Mouse (Mus musculus): ENCODE data around the gene Ormdl3. TPM values are rescaled to one million over a fixed set of nuclear protein-coding genes. Genes with fewer than 3 reads are reported as not detected.
A peak's percentile ranks its signal among the peaks of the same experiment; 100 is the strongest.

The Ormdl3 gene
- total RNA-seq, 4 experiments from 2014 or later: 43.6 to 47.0 (median 45.1) TPM

DNA sequence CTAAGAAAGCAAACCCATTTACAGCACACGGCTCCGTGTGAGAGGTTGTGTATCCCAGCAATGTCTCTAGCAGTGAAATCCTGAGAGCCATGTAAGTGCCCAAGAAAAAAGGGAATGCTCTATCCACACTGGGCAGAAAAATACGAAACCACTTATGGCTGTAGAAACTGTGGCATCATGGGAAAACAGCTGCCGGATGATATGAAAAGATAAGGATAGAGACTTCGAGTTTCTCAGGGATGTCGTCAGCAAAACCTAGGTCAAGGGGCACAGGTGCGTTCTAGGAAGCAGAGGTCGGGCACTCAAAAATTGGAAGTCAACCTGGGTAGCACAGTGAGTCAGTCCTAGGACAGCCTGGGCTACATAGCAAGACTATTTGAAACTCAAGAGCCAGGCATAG is 2.1 kb upstream of the Ormdl3 start:
- DNase-seq (ENCODE audit: low spot score in 2 of 2): no peak

DNA sequence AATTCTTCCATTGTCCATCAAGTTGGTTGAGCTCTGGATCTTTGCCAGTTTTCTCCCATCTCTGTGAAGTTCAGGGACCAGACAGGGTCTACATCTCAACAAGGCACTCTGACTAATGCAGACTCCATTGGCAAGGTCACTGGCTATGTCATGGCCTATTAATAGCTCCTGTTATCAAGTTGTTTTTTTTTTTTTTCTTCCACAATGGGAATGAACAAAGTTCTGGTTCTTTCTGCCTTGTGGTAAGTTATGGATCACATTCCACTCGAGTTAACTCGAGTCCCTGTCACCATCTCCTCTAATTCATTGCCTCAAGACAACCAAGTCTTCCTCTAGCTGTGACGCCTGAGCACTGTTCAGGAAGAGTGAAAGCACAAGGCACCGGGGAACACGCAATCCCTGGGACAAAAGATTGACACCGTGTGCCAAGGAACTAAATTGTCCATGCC is 1.7 kb upstream of the Ormdl3 start:
- no peak for DNase-seq (ENCODE audit: low spot score in 2 of 2)

DNA sequence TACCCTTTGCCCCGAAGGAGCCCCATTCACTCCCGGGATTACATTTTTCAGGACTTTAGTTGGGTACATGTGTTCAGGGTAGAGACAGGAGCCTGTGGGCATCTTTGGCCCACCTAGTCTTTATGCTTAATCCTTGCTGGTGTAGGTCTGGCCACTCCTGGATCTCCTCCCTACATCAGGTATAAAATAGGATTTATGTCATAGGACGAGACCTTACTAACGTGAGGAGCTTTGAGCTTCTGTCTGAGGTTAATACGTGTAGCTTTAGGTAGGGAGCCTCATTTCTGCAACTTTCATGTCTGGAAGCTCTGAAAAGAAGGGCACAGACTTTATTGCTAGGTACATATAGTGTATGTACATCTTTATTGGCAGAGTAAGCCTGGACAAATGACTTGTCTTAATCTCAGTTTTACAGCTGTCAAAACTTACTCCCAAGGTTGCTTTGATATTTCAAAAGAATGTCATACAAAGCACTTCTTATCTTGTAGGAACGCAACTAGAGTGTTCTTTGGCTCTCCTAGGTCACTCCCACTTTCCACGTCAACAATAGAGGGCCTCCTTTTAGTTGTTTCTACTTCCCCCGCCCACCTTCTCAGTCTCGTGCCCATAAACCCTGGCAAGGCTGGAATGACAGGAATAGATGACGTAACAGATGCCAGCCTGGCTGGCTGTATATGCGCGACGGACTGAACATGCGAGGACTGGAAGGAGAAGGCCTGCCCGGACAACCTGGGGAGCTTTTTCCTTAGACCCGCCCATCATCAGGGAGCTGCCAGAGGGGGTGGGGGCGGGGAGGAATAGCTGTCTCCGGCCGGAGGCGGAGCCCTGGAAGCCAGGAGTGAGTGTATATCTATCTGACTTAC is 747 bp upstream of the Ormdl3 start:
- peak; percentile 13 to 33 for DNase-seq (ENCODE audit: low spot score in 2 of 2)

DNA sequence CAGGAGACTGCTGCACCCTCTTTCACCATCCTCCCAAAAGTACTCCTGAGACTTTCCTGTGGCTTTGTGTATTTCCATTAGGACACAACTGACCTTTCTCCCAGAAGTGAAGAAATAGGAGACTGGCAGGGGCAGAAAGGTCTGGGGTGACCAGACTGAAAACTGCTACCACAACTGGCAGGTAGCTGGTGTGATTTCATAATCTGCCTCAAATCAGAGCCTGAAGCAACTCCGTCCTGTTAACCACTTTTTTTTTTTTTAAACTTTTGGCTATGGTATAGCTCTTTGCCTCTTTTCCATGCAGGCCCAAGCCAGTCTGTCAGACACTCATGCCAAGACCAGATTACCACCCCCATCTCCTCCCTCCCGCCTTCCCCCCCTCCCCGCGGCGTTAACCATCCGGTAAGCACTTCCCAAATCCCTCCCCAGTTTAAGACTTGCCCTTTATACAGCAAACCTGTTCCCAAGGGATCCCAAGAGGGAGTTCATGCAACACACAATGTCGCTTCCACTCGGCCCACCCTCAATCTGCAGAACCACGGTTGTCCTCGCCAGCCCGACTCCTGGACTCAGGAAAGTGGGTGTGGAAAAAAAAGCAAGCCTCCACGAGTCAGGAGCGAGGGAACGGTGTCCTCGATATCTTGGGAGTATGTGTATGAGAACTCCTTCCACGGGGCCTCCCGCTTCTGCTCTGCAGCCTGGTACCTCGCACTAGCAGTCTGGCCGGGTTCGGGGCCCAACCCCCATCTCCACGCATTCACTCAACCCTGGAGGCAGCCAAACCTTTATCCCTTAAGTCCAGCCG is 879 bp downstream of the Ormdl3 start:
- peak in 1 of 2 experiments; percentile 8 for DNase-seq (ENCODE audit: low spot score in 2 of 2)

DNA sequence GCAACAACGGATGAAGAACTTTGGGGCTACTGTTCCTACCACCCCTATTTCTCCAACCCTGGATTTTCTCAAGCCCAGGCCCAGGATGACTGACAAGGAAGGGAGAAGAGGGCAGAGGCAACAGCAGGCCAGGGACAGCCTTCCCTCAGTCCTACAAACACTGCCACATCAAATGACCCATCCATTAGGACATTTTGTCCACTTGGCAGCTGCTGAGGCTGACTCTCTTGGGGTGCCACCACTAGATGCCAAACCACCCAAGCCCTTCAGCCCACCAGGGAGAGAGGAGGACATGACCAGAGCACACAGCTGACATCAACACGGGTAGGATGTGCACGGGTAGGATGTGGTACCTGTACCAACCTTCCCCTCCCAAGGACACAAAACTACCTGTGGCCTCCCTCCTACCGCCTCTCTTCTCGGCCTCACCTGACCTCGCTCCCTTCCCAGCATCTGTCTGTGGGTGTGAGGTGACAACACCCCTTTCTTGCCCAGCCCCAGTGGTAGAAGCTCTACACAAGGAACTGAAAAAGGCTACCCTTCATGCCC is 2.5 kb downstream of the Ormdl3 start:
- DNase-seq (ENCODE audit: low spot score in 2 of 2): no peak

DNA sequence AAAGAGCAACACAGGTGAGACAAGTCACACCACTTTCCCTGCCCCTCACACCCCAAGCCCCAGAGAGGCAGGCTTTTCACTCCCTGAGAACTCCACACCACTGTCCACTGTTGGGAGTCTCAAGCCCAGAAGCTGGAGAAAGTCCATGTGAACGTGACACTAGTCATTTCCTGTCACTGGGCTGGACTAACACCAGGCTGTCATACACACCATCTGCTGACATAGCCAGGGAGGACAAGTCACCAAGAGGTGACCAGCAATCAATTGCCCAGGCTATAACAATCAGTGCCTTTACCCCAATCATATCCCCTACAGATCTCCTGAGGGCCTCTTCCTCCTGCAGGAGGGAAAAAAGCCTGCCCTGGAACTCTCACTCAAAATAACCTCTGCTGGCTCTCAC is 3.0 kb downstream of the Ormdl3 start:
- DNase-seq (ENCODE audit: low spot score in 2 of 2): no peak

DNA sequence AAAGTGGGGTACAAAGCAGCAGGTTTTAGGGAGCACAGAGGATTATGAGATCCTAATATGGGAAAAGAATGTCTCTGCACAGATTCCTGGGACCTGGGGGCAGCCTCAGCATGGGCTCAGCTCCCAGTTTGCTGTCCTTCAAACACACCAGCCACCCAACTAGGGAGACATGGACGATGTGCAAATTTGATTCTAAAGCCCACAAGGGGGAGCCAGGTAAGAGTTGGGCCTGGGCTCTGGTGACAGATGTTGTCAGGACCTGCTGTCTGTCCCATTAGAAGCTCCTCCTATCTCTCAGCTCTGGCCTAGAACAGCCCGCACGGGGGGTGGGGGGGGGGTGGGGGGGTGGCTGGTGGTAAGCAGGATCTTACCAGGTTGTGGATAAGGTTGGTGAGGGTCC is 3.6 kb downstream of the Ormdl3 start:
- no peak for DNase-seq (ENCODE audit: low spot score in 2 of 2)

DNA sequence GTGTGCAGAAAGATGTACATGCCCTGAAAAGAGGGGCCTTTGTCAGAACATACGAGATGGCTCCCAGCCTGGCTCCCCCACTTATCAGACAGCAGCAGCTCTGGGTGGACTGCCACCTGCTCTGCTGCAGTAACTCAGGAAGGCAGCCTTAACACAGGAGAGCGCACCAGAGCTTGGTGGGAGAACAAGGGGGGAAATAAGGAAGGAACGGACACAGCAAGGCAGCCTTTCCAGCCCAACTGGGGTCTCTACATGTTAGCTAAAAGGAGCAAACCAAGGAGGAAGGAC is 4.0 kb downstream of the Ormdl3 start:
- no peak for DNase-seq (ENCODE audit: low spot score in 2 of 2)

DNA sequence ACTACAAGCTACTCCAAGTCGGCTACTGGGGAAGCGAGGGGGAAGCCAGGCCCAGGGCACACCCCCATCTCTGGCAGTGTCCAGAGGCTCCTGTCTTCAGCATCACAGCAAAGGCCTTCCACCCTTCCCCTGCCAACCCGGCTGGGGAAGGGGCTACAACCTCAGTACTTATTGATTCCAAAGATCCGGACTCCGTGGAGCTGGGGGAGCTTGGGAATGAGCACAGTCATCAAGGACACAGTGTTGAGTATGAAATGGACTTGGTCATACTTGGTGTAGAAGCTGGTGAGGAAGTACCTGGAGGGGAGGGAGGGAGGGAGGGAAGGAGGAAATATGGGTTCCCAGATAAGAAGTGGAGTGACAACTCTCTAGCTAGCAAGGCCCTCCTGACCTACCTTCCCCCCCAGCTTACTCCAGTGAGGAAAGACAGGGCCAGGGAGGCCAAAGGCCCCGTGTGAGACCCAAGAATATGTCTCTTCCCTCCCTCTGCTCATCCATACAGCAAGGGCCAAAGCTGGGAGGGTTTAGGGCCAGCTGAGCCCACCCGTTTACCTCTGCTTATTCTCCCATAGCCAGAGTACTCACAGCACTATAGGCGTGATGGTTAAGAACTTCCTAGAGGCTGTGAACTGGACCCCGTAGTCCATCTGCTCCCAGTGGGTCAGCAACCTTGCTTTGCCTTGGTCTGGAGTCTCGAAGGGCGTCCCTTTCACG is 4.5 kb downstream of the Ormdl3 start:
- no peak for DNase-seq (ENCODE audit: low spot score in 2 of 2)

DNA sequence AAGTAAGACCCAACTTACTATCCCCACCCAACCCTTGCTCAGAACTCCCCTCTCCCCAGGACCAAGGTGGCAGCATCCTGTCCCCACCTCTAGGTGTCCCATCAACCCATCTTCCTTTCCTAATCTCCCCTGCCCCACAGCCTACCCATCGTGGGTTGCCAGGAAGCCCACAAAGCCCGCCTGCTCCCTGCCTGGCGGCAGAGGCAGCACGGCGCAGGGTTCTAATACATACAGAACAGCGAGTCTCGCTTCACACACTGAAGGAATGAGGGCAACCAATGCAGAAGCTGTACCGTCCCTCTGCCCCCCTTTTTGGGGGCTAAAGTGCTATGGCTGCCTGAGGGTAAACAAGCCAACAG is 5.2 kb downstream of the Ormdl3 start:
- no peak for DNase-seq (ENCODE audit: low spot score in 2 of 2)

DNA sequence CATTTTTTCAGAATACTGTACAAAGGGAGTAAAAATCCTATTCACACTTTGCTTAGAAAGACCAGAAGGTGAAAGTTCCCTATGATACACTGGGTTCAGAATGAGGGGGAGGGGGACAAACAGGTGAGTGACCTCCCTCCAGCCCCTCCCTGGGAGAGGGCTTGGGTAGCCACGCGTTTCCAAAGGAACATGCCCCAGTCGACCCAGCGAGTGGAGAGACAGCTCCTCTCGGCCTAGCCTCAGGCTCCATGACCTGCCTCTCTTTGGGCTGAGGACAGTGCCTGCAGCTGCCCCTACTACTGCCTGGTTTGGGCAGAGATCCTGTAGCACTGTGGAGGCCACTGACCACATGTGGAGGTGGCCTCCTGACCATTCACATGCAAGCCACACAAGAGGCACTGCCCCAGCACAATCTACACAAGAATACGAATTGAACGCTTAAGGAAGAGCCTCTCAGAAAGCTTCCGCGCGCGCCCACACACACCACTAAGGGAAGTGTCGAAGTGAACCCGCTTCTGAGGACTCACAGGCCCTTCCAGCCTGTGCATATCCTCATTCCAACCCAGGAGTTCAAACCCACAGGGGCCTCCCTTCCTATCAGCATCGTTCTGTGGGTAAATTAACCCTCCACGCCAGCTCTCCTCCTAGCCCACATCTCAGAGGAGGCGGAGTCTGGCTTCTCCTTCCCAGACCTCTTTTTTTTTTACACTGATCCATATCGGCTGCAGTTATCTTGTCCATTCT is 5.7 kb downstream of the Ormdl3 start:
- DNase-seq (ENCODE audit: low spot score in 2 of 2): no peak

DNA sequence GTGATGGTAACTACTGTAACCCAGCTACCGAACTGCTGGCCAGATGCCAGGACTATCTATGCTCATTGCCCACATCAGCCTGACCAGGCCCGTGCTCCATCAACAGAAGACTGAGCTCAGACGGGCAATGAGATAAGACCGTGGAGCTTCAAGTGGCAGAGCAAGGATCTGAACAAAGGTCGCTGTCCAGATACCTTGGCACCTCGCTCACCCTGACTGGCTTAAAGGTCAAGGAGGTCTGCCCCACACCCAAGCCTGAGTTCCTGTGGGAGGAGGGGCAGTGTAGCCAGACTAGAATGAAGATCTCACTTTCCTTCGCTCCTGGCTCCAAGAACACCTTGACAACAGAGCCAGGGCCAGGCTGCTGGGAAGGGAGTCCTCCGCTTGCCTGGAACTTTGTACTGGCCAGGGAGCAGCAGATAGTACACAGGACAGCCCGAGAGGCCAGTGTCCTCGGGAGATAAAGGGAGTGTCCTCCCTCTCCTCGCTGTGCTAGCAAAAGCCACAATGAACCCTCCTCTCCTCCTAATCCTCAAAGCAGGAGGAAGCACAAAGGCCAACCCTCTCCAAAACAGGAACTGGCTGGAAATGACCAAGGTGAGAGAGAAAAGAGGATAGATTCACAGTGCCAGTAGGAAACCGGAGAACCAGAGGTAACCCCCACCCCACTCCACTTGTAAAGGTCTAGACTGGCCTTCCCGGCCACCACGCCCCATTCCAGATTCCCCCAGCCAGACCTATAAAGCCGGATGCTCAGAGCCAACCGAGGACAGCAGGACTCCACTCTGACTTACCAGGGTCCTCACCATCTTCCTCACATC is 6.7 kb downstream of the Ormdl3 start:
- DNase-seq (ENCODE audit: low spot score in 2 of 2): no peak

DNA sequence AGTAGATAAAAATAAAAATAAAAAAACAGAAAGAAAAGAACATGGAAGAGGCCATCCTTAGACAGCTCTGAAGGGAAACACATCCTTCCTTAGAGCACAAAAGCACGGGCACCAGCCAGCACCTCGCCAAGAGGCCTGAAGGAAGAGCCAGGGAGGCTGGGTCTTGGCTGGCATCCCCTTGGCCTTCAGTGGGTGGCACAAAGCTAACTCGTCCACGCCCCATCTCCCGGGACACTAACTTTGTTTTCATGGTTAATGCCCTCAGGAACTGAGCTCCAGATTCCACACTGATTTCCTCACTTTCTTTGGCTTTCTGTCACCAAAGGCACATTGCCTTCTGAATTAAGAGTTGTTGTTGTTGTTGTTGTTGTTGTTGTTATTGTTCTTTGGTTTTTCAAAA is 9.4 kb downstream of the Ormdl3 start:
- DNase-seq (ENCODE audit: low spot score in 2 of 2): no peak

DNA sequence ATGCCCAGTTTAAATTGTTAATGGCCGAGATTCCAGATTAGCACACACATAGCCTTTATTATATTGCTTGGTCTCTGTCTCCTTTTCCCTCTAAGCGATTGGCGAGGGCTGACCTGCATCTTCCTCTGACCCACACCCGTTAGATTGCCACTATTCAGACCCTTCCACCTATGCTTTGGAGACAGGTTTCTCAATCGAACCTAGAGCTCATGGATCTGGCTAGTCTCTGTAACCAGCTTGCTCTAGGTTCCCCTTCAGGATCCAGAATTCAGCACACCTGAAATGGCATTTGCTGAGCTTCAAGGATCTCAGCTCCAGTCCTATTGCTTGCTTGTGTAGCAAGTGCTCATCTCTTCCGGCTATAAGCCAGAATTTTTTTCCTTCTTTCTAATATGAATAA is 17.7 kb downstream of the Ormdl3 start:
- no peak for DNase-seq (ENCODE audit: low spot score in 2 of 2)

DNA sequence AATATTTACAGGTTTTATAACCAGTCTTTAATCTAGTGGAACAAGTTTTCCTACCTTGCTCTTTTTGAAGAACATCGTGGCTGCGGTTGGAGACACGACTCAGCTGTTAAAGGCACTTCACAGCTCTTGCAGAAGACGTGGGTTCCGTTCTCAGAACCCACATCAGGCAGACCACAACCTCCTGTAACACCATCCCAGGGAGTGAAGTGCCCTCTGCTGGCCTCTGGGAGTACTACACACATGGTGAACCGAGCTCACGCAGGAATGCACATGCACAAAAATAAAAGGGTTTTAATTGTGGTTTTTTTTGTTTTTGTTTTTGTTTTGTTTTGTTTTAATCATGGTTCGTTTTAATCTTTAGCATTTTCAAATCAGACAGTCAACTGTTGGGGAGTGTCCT is 18.8 kb downstream of the Ormdl3 start:
- DNase-seq (ENCODE audit: low spot score in 2 of 2): no peak

DNA sequence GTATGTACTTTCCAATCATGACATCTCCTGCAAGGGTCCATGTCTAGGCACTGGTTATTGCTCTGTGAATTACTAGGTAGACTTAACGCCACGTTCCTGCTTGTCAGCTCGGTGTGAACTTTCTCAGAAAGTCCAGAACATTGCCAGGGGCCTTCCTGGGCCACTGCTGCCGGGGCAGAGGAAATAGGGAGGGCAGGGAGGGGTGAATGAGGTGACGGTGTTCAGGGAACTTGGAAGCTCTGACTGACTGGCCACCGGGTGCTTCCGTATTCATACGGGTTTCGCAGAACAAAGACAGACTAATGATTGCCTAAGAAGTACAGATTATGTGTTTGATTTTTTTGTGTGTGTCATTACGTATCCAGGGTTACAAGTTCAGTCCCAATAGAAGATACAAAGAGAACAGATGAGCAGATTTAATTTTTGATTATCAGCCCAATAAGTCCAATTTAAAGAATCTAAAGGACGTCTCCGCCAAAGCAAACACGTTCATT is 23.2 kb downstream of the Ormdl3 start:
- DNase-seq (ENCODE audit: low spot score in 2 of 2): no peak

DNA sequence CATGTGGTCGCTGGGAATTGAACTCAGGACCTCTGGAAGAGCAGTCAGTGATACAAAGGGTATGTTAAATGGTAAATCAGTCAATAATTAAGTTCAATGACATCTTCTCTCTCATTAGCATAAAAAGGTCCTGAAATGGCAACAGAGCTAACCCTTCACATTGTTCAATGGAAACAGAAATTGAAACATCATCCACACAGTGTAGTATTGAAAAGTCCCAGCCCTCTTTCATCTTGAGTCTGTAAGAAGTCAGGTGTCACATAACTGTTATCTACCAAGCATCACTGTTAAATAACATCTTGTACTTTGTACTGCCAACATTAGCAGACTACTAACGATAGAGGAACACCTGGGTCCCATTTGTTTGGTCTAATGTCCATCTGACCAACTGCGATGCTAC is 24.1 kb downstream of the Ormdl3 start:
- DNase-seq (ENCODE audit: low spot score in 2 of 2): no peak

DNA sequence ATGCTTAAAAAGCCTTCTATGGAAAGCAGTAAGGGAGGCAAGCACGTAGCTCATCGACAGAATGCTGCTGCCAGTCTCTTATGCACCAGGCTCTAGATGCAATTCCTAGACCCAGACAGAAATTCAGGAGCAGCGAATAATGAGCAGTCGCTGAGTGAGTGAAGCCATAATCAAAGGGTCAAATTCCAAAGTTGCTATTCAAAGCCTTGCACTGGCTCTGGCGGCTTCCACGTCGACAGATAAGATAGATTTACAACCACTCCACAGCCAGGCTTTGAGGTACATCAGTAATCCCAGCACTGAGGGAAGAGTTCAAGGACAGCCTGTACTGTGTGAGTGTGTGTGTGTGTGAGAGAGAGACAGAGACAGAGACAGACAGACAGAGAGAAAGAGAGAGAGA is 26.2 kb downstream of the Ormdl3 start:
- no peak for DNase-seq (ENCODE audit: low spot score in 2 of 2)

DNA sequence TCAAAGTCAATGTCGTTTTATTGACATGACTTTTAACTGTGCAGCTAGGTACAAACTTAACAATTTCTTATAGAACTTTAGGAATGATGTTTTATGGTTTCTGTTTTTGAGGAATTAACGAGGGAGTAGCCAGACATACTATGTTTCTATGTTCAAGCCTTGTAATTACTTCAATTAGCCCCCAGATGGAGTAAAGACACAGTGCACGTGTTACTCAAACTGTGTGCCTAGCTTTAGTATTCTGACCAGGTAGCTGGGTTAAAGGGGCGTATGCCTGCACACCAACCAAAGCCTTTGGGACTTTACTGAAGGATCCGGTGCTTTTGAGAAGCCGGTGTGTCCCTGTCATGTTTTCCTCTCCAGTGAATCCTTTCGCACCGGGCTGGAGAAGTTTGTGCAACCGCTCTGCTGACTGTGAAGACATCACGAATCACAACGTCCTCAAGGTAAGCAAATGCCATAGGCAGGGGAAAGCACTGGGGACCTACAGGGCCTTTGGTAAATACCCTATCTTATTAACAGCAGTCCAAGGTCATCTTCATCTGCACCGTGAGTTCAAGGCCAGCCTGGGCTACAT is 32.0 kb downstream of the Ormdl3 start:
- no peak for DNase-seq (ENCODE audit: low spot score in 2 of 2)

DNA sequence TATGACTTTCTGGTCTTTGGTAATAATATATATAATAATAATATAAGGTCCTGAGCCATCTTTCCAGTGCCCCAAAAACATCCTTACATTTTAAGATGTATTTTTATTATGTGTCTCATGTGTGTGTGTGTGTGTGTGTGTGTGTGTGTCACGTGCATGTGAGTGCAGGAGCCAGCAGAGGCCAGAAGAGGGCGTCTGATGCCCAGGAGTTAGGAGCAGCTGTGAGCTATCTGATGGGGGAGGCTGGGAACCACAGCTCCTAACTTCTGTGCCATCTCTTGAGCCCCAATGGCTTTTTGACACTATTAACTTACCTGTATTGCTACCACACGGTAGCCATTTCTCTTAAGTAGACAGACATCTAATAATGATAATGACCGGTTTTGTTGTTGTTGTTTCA is 33.2 kb downstream of the Ormdl3 start:
- DNase-seq (ENCODE audit: low spot score in 2 of 2): no peak

Measured in left cerebral cortex, adult 8-10 months (tissue).